Mouse (Mus musculus) stomach, postnatal 0 days (tissue): ENCODE results near the gene Defa33. TPM values are rescaled to one million over a fixed set of nuclear protein-coding genes. Genes with fewer than 3 reads are reported as not detected.
"Not testable (repeated sequence)": the region's sequence is repeated elsewhere in the genome, so short reads cannot be mapped to it uniquely, and the experiment has no call there.

Experiments used
- ATAC-seq: fragments of 200-750 bp; cut with Nextera tagmentation; 2 replicates; pipeline ENCODE4 v1.8.0; 2017; ENCODE audit not compliant: low FRiP score, low TSS enrichment
- DNase-seq: peaks from one replicate; pipeline ENCODE4 v3.0.0-alpha.2; 2016; ENCODE audit warnings: low spot score
- H3K27ac ChIP-seq: fragments of 300-500 bp; sonication (generic); replicated peaks from 2 replicates; pipeline ENCODE4 v1.5.1; 2014; ENCODE audit warnings: mild to moderate bottlenecking, control low read depth
- H3K27me3 ChIP-seq: fragments of 300-500 bp; sonication (generic); 2 replicates; pipeline ENCODE4 v1.6.1; 2014; ENCODE audit warnings: low read length; ENCODE audit not compliant: control insufficient read depth, insufficient read depth
- H3K36me3 ChIP-seq: fragments of 300-500 bp; sonication (generic); 2 replicates; pipeline ENCODE4 v1.6.1; 2014; ENCODE audit warnings: low read length, mixed read lengths; ENCODE audit not compliant: control insufficient read depth, insufficient read depth
- H3K4me1 ChIP-seq: fragments of 300-500 bp; sonication (generic); replicated peaks from 2 replicates; pipeline ENCODE4 v1.6.1; 2014; ENCODE audit warnings: antibody characterized with exemption; ENCODE audit not compliant: control insufficient read depth, insufficient read depth
- H3K4me2 ChIP-seq: fragments of 300-500 bp; sonication (generic); replicated peaks from 2 replicates; pipeline ENCODE4 v1.6.1; 2014; ENCODE audit warnings: low read depth, mild to moderate bottlenecking, control low read depth, moderate library complexity
- H3K4me3 ChIP-seq: fragments of 300-500 bp; sonication (generic); 2 replicates; pipeline ENCODE4 v1.5.1; 2014; ENCODE audit warnings: low read depth, low read length, control low read depth
- H3K9ac ChIP-seq: fragments of 300-500 bp; sonication (generic); 2 replicates; pipeline ENCODE4 v1.6.1; 2014; ENCODE audit warnings: mild to moderate bottlenecking, low read length, control low read depth, mixed read lengths
- H3K9me3 ChIP-seq: fragments of 300-500 bp; sonication (generic); 2 replicates; pipeline ENCODE4 v1.6.1; 2016; ENCODE audit warnings: low read length; ENCODE audit not compliant: control insufficient read depth
- WGBS: fragments of 180-500 bp; shearing (Covaris S2); extraction: QIAGEN DNeasy Blood & Tissue Kit; methylation state at CpG from one replicate; pipeline ENCODE4 v1.1.7; 2014; 5-methylcytosine and 5-hydroxymethylcytosine counted together
- polyA plus RNA-seq: library from polyadenylated mRNA; unstranded; fragments of >200 nt; fragmentation: Nextera tagmentation; extraction: Ambion mirVana; gene quantifications from 2 replicates; pipeline ENCODE4 v1.2.1, GENCODE M21; 2015

The Defa33 gene
- polyA plus RNA-seq, result not detected in 2 replicates

- H3K4me1 ChIP-seq, H3K27ac ChIP-seq, H3K36me3 ChIP-seq, H3K9me3 ChIP-seq, H3K4me2 ChIP-seq, ATAC-seq, H3K9ac ChIP-seq, DNase-seq, H3K27me3 ChIP-seq, H3K4me3 ChIP-seq: not testable (repeated sequence)
- no CpG with 5 or more reads among the region's 2 CpGs for WGBS
These were observed at the start of gene Defa33 for GRCm38 (mm10) chr8:21391511-21391910. Gene Defa33, plus strand, starts transcription at chr8:21391811.

GRCm38 (mm10) chr8:21378215-21378614 is 13.4 kb upstream of the Defa33 start, which contains the start of gene Defa2:
Gene Defa2, plus strand, starts transcription at chr8:21378515.
- H3K27me3 ChIP-seq, H3K27ac ChIP-seq, DNase-seq, H3K36me3 ChIP-seq, H3K4me1 ChIP-seq, H3K9me3 ChIP-seq, H3K4me2 ChIP-seq, H3K4me3 ChIP-seq, H3K9ac ChIP-seq, ATAC-seq: not testable (repeated sequence)
- WGBS, result no CpG with 5 or more reads among the region's 2 CpGs

GRCm38 (mm10) chr8:21427111-21427510 is 35.5 kb downstream of the Defa33 start, which contains the start of gene Defa36:
Gene Defa36, plus strand, starts transcription at chr8:21427411.
- not testable (repeated sequence) for H3K27me3 ChIP-seq, H3K36me3 ChIP-seq, H3K4me2 ChIP-seq, H3K4me3 ChIP-seq, H3K4me1 ChIP-seq, H3K9ac ChIP-seq, H3K9me3 ChIP-seq, ATAC-seq, DNase-seq, H3K27ac ChIP-seq
- WGBS, result no CpG with 5 or more reads among the region's 1 CpGs

Other genes starting within 250 kb of the Defa33 start
- gene Defa22, start 229.5 kb upstream of the Defa33 start, polyA plus RNA-seq, result not detected in 2 replicates
- gene Defa31, start 200.2 kb upstream of the Defa33 start, polyA plus RNA-seq, result not detected in 2 replicates
- gene Gm15293, start 190.2 kb upstream of the Defa33 start, polyA plus RNA-seq, result not detected in 2 replicates
- not detected in 2 replicates for gene Gm15292, start 142.1 kb upstream of the Defa33 start, polyA plus RNA-seq
- gene Defa27, start 76.3 kb upstream of the Defa33 start, polyA plus RNA-seq, result not detected in 2 replicates
- gene Defa29, start 64.8 kb upstream of the Defa33 start, polyA plus RNA-seq, result not detected in 2 replicates
- not detected in 2 replicates for gene Defa2, start 13.3 kb upstream of the Defa33 start, polyA plus RNA-seq
- gene Defa36, start 35.6 kb downstream of the Defa33 start, polyA plus RNA-seq, result not detected in 2 replicates
- not detected in 2 replicates for gene Gm7849, start 64.7 kb downstream of the Defa33 start, polyA plus RNA-seq
- gene Defa20, start 117.4 kb downstream of the Defa33 start, polyA plus RNA-seq, result not detected in 2 replicates
- gene Defa32, start 137.2 kb downstream of the Defa33 start, polyA plus RNA-seq, result not detected in 2 replicates
- gene Defa37, start 173.6 kb downstream of the Defa33 start, polyA plus RNA-seq, result not detected in 2 replicates
- not detected in 2 replicates for gene Defa28, start 191.2 kb downstream of the Defa33 start, polyA plus RNA-seq
- not detected in 2 replicates for gene Gm7861, start 202.7 kb downstream of the Defa33 start, polyA plus RNA-seq
- gene Defa26, start 226.4 kb downstream of the Defa33 start, polyA plus RNA-seq, result not detected in 2 replicates